Mouse (Mus musculus): ENCODE data around the gene Unc119. TPM values are rescaled to one million over a fixed set of nuclear protein-coding genes. Genes with fewer than 3 reads are reported as not detected.

Unc119 gene
- polyA plus RNA-seq, 1 experiment from 2014 or later: 39.8 TPM

DNA sequence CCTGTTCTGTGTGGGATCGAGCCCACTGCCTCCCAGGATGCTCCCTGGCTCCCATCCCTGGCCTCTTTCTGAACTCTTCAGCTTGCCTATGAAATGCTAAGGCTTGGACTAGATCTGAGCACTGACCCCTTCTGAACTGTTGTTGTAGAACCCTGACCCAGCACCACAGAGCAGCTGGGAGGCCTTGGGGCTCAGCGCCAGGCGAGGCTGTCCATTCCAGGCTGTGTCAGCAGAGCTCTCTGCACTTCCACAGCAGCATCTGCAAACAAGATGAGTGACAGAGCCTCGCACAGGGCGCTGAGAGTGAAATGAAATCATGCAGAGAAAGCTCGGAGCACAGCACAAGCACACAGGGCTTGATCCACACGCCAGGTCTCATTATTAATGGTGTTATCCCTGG lies 29.3 kb downstream of the Unc119 start:
- Histone ChIP-seq H3K9ac (ENCODE audit: low read length) (no peak overlapping the region), H3K9me3 (ENCODE audit: control insufficient read depth, low read length) (no peaks in the 10 kb centered on the region), H3K4me3 (ENCODE audit: low read depth, low read length) (no peak overlapping the region), H3K27ac (ENCODE audit: low read depth) (no peak overlapping the region), H3K4me2 (ENCODE audit: low read length) (no peak overlapping the region), H3K36me3 (ENCODE audit: control insufficient read depth, insufficient read depth, low read length) (no peaks in the 10 kb centered on the region), H3K4me1 (replicated peaks; ENCODE audit: control insufficient read depth, insufficient read depth, low read length) (no peaks in the 10 kb centered on the region), H3K27me3 (replicated peaks; ENCODE audit: control insufficient read depth, insufficient read depth, low read length) (no peaks in the 10 kb centered on the region)
- WGBS: 50% methylated on average over 7 of the region's 7 CpGs
- ATAC-seq (replicated peaks; ENCODE audit: low FRiP score, low TSS enrichment, low read depth): no peak
- DNase-seq (ENCODE audit: low spot score): no peak

DNA sequence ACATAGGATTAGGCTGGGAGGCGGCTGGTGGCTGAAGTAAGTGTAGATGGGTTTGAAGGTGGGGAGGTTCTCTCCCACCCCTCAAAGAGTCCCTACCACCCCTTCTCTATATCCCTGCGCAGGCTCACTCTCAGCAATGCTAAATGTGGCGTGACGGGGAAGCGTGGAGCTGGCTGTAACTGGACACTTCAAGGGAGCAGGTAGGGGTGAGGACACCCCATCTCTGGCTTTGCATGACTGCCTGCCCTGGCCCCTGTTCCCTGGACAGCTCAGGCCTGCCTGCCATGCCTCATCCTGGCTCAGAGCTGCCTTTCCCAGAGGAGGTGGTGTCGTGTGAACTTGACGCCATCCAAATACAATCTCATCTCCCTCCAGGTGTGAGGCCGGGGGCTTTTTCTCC lies 30.9 kb downstream of the Unc119 start:
- H3K4me3 ChIP-seq (ENCODE audit: low read depth, low read length): no peak overlapping the region
- no peaks in the 10 kb centered on the region for H3K4me1 ChIP-seq (replicated peaks; ENCODE audit: control insufficient read depth, insufficient read depth, low read length)
- H3K27ac ChIP-seq (ENCODE audit: low read depth): no peak overlapping the region

DNA sequence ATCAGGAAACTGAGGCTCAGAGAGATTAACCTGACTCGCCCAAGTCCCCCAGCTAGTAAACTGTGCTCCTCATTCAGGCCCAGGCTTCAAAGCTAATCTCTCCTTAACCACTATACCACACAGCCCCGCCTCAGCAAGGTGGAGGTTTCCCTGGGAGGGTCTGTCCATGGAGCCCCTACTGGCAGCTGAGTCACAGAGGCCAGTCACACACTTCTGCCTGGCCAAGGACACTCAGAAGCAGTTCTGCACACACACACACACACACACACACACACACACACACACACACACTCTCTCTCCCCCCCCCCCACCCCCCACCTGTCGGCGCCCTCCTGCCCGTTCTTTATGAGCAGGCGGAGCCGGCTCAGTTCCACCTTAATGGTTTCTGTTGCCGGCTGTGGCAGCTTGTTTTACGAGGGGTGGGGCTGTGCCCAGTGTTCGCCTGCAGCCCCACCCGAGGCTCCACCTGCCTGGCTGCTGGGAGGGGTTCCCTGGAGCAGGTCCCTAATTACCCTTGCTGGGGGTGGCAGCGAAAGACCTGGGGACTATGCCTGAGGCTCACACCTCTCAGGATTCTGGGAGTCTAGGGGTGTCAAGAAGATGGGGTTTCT lies 34.4 kb downstream of the Unc119 start:
- Histone ChIP-seq H3K4me1 (replicated peaks; ENCODE audit: control insufficient read depth, insufficient read depth, low read length) (no peaks in the 10 kb centered on the region), H3K9me3 (ENCODE audit: control insufficient read depth, low read length) (no peaks in the 10 kb centered on the region), H3K36me3 (ENCODE audit: control insufficient read depth, insufficient read depth, low read length) (no peaks in the 10 kb centered on the region), H3K27ac (ENCODE audit: low read depth) (no peak overlapping the region), H3K27me3 (replicated peaks; ENCODE audit: control insufficient read depth, insufficient read depth, low read length) (no peaks in the 10 kb centered on the region), H3K9ac (ENCODE audit: low read length) (no peak overlapping the region), H3K4me2 (ENCODE audit: low read length) (no peak overlapping the region), H3K4me3 (ENCODE audit: low read depth, low read length) (no peak overlapping the region)
- no peak for DNase-seq (ENCODE audit: low spot score)
- 25% methylated on average over 12 of the region's 12 CpGs for WGBS
- ATAC-seq (replicated peaks; ENCODE audit: low FRiP score, low TSS enrichment, low read depth): peak; percentile 85

More for the DNA sequence above, 30.9 kb downstream of the Unc119 start:
- Histone ChIP-seq H3K9me3 (ENCODE audit: control insufficient read depth, low read length) (no peaks in the 10 kb centered on the region), H3K36me3 (ENCODE audit: control insufficient read depth, insufficient read depth, low read length) (no peaks in the 10 kb centered on the region), H3K27me3 (replicated peaks; ENCODE audit: control insufficient read depth, insufficient read depth, low read length) (no peaks in the 10 kb centered on the region), H3K9ac (ENCODE audit: low read length) (no peak overlapping the region), H3K4me2 (ENCODE audit: low read length) (no peak overlapping the region)
- no peak for ATAC-seq (replicated peaks; ENCODE audit: low FRiP score, low TSS enrichment, low read depth)
- no peak for DNase-seq (ENCODE audit: low spot score)
- 75% methylated on average over 8 of the region's 8 CpGs for WGBS

DNA sequence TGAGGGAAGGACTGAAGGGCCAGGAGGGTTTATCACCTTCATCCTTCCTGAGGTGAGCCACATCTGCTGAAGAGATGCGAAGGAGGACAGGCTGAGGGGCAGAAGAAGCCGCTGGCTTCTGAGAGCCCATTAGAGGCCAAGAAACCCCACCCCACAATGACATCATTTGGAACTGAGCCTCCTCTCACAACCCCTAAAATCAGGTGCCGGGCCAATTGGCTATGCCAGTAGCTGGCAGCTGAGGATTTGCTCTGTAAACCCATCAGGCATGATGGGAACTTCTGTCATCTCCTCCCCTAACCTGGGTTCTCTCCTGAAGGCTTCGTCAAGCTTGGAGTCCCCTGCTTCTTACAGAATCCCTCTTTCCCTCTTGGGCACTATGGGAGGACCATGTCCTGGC lies 37.1 kb downstream of the Unc119 start:
- no peaks in the 10 kb centered on the region for H3K9me3 ChIP-seq (ENCODE audit: control insufficient read depth, low read length)
- no peaks in the 10 kb centered on the region for H3K27me3 ChIP-seq (replicated peaks; ENCODE audit: control insufficient read depth, insufficient read depth, low read length)
- ATAC-seq (replicated peaks; ENCODE audit: low FRiP score, low TSS enrichment, low read depth) (no peak), DNase-seq (ENCODE audit: low spot score) (no peak)
- H3K4me2 ChIP-seq (ENCODE audit: low read length): no peak overlapping the region
- H3K36me3 ChIP-seq (ENCODE audit: control insufficient read depth, insufficient read depth, low read length): no peaks in the 10 kb centered on the region
- no peak overlapping the region for H3K27ac ChIP-seq (ENCODE audit: low read depth)
- WGBS: 71% methylated on average over 4 of the region's 4 CpGs
- no peak overlapping the region for H3K4me3 ChIP-seq (ENCODE audit: low read depth, low read length)
- no peak overlapping the region for H3K9ac ChIP-seq (ENCODE audit: low read length)
- no peaks in the 10 kb centered on the region for H3K4me1 ChIP-seq (replicated peaks; ENCODE audit: control insufficient read depth, insufficient read depth, low read length)

DNA sequence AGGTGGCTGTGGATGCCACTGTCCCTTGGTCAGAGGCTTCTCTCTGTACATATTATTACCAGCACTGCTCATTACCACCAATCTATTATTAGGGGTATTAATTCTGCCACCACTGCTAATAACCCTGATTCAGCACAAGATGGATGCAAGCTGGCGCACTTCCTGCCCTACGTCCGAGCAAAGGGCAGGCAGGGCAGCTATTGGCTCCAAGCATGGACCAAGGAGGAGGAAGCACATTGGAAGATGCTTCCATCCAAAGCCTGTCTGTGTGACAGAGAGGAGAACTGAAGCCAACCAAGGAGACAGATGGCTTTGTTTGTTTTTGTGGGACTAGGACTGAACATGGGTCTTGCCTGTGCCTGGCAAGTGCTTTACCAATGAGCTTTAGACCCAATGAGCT lies 37.7 kb downstream of the Unc119 start:
- Histone ChIP-seq H3K4me1 (replicated peaks; ENCODE audit: control insufficient read depth, insufficient read depth, low read length) (no peaks in the 10 kb centered on the region), H3K4me2 (ENCODE audit: low read length) (no peak overlapping the region), H3K4me3 (ENCODE audit: low read depth, low read length) (no peak overlapping the region), H3K27me3 (replicated peaks; ENCODE audit: control insufficient read depth, insufficient read depth, low read length) (no peaks in the 10 kb centered on the region), H3K36me3 (ENCODE audit: control insufficient read depth, insufficient read depth, low read length) (no peaks in the 10 kb centered on the region), H3K9me3 (ENCODE audit: control insufficient read depth, low read length) (no peaks in the 10 kb centered on the region), H3K9ac (ENCODE audit: low read length) (no peak overlapping the region), H3K27ac (ENCODE audit: low read depth) (no peak overlapping the region)
- ATAC-seq (replicated peaks; ENCODE audit: low FRiP score, low TSS enrichment, low read depth): no peak
- DNase-seq (ENCODE audit: low spot score): no peak
- 75% methylated on average over 3 of the region's 3 CpGs for WGBS

DNA sequence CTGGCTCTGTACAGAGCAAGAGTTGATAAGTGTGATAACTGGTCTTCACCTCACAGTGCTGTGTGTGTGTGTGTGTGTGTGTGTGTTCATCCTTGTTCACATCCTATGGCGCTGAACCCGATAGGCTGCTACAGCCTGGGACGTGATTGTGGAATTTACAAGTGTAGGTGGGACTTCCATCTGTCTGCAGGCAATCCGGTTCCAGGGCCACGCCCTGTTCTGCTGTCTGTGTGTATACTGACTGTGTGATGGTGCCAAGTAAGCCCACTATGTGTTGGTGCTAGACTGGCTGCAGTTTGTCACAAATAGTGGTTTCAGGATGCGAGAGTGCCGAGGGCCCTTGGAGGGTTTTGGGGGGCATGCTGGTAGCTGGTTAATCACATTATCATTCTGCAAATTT lies 39.0 kb downstream of the Unc119 start:
- H3K4me3 ChIP-seq (ENCODE audit: low read depth, low read length): no peak overlapping the region
- H3K36me3 ChIP-seq (ENCODE audit: control insufficient read depth, insufficient read depth, low read length): no peaks in the 10 kb centered on the region
- DNase-seq (ENCODE audit: low spot score) (no peak), ATAC-seq (replicated peaks; ENCODE audit: low FRiP score, low TSS enrichment, low read depth) (no peak)
- no peak overlapping the region for H3K9ac ChIP-seq (ENCODE audit: low read length)
- no peaks in the 10 kb centered on the region for H3K4me1 ChIP-seq (replicated peaks; ENCODE audit: control insufficient read depth, insufficient read depth, low read length)
- no peak overlapping the region for H3K27ac ChIP-seq (ENCODE audit: low read depth)
- H3K4me2 ChIP-seq (ENCODE audit: low read length): no peak overlapping the region
- H3K9me3 ChIP-seq (ENCODE audit: control insufficient read depth, low read length): no peaks in the 10 kb centered on the region
- no peaks in the 10 kb centered on the region for H3K27me3 ChIP-seq (replicated peaks; ENCODE audit: control insufficient read depth, insufficient read depth, low read length)
- WGBS: 72% methylated on average over 7 of the region's 7 CpGs

DNA sequence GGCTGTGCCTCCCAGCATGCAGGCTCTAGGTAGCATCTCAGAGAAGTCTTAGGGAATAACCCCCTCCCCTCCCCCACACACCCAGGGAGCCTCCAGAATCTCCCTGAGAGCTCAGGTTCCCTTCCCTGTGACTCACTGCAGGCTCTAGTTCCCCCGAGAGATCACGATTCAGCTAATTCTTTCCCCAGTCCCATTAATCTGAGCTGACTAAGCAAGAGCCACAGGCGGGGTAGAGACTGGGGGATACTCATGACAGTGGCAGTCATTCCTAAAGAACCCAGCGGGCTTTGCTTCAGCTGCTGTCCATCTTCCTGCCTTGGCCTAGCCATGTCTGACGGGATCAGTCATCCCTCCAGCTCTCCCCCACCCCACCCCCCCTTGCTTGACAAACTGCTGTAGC lies 39.4 kb downstream of the Unc119 start:
- Histone ChIP-seq H3K27ac (ENCODE audit: low read depth) (no peak overlapping the region), H3K9me3 (ENCODE audit: control insufficient read depth, low read length) (no peaks in the 10 kb centered on the region), H3K4me3 (ENCODE audit: low read depth, low read length) (no peak overlapping the region), H3K36me3 (ENCODE audit: control insufficient read depth, insufficient read depth, low read length) (no peaks in the 10 kb centered on the region), H3K27me3 (replicated peaks; ENCODE audit: control insufficient read depth, insufficient read depth, low read length) (no peaks in the 10 kb centered on the region), H3K4me2 (ENCODE audit: low read length) (no peak overlapping the region), H3K4me1 (replicated peaks; ENCODE audit: control insufficient read depth, insufficient read depth, low read length) (no peaks in the 10 kb centered on the region), H3K9ac (ENCODE audit: low read length) (no peak overlapping the region)
- no peak for ATAC-seq (replicated peaks; ENCODE audit: low FRiP score, low TSS enrichment, low read depth)
- DNase-seq (ENCODE audit: low spot score): no peak
- 44% methylated on average over 5 of the region's 5 CpGs for WGBS

DNA sequence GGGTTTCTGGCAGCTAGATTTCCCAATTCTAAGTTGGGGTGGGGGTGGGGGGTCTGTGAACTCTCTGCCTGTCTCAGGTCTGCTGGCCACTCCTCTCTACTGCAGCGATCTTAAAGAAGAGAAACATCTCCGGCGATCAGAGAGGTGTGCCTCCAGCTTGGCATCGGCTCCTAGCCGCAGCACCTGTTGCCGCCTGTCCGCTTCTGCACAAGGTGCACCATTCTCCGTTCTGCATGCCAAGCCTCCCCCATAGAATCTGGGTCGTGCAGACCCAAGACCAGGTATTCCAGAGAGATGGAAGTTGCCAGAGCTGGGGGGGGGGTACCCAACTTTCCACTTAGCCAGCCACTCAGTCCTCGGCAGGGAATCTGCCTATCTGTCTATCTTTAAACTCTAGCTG lies 42.5 kb downstream of the Unc119 start:
- Histone ChIP-seq H3K27ac (ENCODE audit: low read depth) (no peak overlapping the region), H3K9ac (ENCODE audit: low read length) (no peak overlapping the region), H3K4me3 (ENCODE audit: low read depth, low read length) (no peak overlapping the region), H3K9me3 (ENCODE audit: control insufficient read depth, low read length) (no peaks in the 10 kb centered on the region), H3K27me3 (replicated peaks; ENCODE audit: control insufficient read depth, insufficient read depth, low read length) (no peaks in the 10 kb centered on the region), H3K36me3 (ENCODE audit: control insufficient read depth, insufficient read depth, low read length) (no peaks in the 10 kb centered on the region), H3K4me1 (replicated peaks; ENCODE audit: control insufficient read depth, insufficient read depth, low read length) (no peaks in the 10 kb centered on the region), H3K4me2 (ENCODE audit: low read length) (no peak overlapping the region)
- WGBS: 84% methylated on average over 10 of the region's 10 CpGs
- DNase-seq (ENCODE audit: low spot score) (no peak), ATAC-seq (replicated peaks; ENCODE audit: low FRiP score, low TSS enrichment, low read depth) (no peak)

DNA sequence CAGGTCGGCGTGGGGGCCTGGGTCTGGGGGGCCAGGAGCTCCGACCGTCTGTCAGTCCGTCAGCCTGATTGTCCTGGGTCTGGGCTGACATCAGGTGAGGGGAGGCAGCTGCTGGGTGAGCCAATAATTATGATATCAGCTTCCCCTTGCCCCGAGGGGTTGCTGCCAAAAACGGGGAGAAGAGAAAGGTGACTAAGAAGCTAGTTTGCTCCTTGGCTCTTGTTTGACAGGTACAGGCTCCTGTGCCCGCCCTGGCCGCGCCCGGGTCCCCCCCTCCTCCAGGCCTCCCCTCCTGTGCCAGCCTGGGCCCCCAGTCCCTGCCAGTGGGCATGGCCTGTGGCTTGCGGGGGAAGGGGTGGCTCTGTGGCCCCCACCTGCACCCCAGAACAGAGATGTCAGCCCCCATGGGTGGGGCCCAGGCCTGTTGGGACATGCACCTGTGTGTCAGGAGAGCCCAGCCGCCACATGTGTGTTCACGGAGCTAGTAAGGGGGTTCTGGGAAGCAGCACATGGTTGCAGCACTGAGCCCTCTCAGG lies 43.3 kb downstream of the Unc119 start, which contains the start of gene Foxn1:
Foxn1 (minus strand) TSS at position 51 of the 536 bp plus-strand sequence.
- H3K4me1 ChIP-seq (replicated peaks; ENCODE audit: control insufficient read depth, insufficient read depth, low read length): no peaks in the 10 kb centered on the region
- no peak within 1 kb of the TSS for H3K4me3 ChIP-seq (ENCODE audit: low read depth, low read length)
- no peak within 1 kb of the TSS for H3K9ac ChIP-seq (ENCODE audit: low read length)
- H3K27ac ChIP-seq (ENCODE audit: low read depth): no peak within 1 kb of the TSS
- DNase-seq (ENCODE audit: low spot score): no peak
- WGBS: 86% methylated on average over 13 of the region's 14 CpGs
- no peaks in the 10 kb centered on the region for H3K36me3 ChIP-seq (ENCODE audit: control insufficient read depth, insufficient read depth, low read length)
- no peaks in the 10 kb centered on the region for H3K27me3 ChIP-seq (replicated peaks; ENCODE audit: control insufficient read depth, insufficient read depth, low read length)
- no peak within 1 kb of the TSS for H3K4me2 ChIP-seq (ENCODE audit: low read length)
- no peak for ATAC-seq (replicated peaks; ENCODE audit: low FRiP score, low TSS enrichment, low read depth)
- H3K9me3 ChIP-seq (ENCODE audit: control insufficient read depth, low read length): no peaks in the 10 kb centered on the region
